Mouse (Mus musculus) spleen, adult 2 months (tissue): ENCODE results near the gene Rccd1.

Source experiments
- CTCF ChIP-seq: fragments of 200-500 bp; IDR thresholded peaks from 2 replicates; pipeline ENCODE4 v1.5.1; 2011; ENCODE audit warnings: mild to moderate bottlenecking, inconsistent platforms; ENCODE audit not compliant: insufficient read depth, insufficient read length, insufficient replicate concordance; ENCODE audit errors: extremely low read depth
- POLR2A ChIP-seq: fragments of 200-500 bp; IDR thresholded peaks from 2 replicates; pipeline ENCODE4 v1.6.1; 2011; ENCODE audit warnings: low read depth, low read length, inconsistent platforms

DNA sequence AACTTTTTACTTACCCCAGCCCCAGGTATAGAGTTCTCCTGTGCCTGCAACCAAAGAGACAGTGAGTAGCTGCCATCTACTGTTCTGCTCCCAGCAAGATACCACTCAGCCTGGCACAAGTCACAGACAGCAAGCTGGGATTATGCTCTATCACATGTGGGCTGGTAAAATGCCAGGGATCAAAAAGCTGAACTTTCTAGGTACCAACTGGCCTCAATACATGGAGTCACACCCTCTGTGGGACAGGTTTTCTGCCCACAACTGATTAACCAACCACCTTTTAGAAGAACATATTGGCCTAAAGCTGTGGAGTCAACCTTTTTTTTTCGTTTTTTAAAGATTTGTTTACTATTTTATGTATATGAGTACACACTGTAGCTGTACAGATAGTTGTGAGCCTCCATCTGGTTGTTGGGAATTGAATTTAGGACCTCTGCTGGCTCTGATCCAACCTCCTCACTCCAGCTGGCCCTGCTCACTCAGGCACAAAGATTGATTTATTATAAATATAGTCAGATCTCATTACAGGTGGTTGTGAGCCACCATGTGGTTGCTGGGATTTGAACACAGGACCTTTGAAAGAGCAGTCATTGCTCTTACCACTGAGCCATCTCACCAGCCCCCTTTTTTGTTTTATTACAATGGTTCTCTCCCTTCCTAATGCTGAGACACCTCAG lies 6.7 kb downstream of the Rccd1 start:
- TF ChIP-seq POLR2A, result no peak
- no peak for TF ChIP-seq CTCF
